Mouse (Mus musculus): ENCODE measurements at regions not wholly inside any gene's neighbourhood (a gene's known extent, or its start where the extent isn't known, plus 50 kb on each side); places are given as distances from the start of the nearest gene placed in this dataset.

DNA sequence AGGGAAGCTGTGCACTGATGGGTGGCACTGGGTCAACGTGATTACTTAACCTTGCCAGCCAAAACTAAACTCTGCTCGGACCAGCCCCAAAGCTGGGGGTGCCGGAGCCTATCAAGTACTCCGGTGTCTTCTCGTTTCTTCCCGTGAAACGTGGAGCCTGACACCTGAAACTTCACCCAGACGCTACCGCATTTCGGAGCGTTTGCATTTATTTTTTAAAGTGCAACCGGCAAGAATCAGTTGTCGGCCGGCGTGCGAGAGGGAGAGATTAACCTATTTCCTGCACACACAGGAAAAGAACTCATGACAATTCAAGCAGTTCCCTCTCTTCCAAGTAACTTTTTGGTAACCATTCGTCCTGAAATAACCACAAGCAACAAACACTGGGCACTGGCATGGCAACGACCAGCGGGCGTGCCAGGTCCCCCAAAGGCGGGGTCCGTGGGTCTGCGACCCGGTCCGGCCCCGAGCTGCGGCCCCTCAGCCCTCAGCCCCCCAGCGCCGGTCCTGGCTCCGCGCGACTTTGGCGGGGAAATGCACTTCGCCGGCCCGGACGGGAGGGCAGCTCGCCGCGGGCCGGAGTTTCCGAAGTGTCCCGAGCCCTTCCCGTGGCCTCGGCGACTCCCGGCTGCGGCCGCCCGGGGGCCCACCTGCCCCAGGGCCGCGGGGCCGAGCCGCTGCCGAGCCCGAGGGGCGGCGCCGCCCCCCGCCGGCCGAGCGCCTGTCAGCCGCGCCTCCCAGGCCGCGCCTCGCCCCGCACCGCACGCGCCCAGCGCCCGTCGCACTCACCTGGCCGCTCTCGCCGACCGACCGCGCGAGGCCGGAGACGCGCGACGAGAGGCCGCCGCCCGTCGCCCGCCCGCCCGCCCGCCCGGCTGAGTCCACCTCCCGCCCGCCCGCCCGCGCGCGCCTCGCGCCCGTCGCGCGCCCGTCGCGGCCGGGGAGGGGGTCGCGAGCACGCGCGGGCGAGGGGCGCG is 1861.7 kb upstream of the Lrrc6 start:
- peak; percentile 42 to 52 for DNase-seq

DNA sequence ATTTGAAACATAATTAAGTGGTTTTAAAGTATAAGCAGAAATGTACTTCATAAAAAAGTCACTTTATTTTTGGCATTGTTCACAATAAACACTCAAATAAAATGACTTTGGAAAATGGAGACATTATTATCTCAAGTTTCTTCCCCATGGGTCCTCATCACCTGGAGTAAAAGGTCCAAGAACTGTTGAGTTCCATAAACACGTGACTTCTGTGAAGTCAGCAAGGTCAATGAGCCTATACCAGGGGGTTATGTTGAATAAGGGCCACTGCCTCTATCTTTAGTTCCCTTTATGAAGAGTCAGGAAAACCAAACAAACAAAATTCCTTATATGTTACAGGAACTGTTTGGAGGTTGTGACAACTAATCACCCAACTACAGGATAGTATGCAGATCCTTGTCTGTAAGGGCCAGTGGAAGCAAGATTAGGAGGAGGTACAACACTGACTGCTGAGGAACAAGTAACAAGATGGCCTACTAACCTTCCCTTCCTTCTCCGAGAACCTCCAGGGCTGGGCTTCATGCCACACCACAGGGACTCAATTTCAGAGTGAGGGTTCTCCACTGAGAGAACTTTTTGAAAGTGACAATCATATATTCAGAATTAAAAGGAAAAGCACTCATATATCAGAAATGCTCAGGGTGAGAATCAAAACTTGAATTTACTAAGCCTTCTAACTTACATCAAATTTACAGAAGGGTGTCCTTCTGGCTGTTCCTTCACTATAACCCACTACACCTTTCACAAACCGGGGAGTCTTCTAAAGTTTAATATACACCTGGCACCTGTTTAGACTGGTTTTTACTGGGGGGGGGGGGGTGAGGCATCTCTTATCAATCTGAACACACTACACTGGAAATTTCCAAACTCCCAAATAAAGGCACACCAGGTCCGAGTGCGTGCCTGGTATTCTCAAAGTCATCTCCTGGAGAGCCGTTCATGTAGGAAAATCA is 1860.5 kb upstream of the Lrrc6 start:
- no peak for DNase-seq

DNA sequence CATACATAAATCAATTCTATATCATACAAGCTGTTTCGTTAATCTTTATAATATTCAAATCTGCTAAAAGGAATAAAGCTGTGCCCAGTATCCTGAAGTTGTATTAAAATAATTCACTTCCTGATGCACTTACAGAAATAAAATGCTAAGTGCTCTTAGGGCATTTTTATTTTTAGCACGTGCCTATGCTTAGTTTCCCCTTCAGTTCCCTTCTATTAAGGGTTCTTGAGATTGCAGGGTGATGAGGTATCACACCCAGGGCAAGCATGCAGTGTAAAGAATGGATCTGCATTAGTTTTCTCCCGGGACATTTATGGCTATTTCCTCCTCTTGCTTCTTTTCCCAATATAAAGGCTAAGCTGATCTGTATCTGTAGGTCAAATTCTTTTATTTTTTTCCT is 1858.8 kb upstream of the Lrrc6 start:
- no peak for DNase-seq

DNA sequence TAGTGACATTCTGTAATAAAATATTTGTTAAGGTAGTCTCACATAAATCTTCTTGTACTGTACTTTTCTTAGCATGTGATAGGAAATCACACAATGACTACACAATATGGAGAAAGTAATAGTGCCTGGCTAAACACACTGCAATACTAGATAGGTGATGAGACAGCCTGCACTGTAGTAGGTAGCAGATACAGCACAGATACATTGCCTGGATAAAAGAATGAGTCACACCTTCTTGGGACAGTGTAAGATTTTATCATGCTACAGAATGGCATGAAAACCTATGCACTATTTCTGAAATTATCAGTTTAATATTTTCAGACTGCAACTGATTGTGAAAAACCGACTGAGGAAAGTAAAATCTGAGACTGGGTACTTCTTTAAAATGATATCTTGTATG is 1855.2 kb upstream of the Lrrc6 start:
- DNase-seq: no peak

DNA sequence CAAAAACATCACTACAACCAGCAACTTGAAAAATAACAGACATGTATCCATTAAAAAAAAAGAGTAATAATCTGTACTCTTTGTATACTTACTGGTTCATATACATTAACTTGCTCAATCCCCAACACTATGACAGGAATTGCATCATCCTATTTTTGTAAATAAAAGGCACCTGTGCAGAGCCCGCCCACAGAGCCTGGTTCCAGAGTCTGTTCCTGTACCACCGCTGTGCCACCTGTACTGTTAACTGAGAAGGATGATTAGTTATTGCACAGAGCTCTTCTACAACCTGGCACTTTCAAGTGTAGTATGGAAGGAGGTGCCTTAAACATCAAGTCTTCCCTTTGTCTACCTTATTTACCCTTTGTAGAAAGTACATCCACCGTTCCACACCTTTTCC is 1843.9 kb upstream of the Lrrc6 start:
- no peak for DNase-seq

DNA sequence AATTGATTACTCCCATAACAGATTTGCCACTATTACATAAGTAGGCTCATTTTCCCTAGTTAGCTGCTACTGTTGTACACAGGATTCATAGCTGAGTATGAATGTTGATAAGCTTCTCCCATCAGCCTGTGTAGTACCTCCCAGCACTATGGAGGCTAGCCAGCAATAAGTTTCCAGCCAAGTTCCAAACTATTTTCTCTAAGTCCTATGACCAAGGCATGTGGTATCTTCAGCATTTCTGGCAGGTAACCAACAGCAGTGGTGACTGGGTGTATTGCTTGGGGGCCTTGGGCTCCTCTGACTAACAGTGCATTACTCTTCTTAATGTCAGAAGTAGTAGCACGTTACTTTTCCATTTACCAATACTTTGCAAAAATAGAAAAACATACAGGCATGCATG is 1841.8 kb upstream of the Lrrc6 start:
- DNase-seq: no peak

DNA sequence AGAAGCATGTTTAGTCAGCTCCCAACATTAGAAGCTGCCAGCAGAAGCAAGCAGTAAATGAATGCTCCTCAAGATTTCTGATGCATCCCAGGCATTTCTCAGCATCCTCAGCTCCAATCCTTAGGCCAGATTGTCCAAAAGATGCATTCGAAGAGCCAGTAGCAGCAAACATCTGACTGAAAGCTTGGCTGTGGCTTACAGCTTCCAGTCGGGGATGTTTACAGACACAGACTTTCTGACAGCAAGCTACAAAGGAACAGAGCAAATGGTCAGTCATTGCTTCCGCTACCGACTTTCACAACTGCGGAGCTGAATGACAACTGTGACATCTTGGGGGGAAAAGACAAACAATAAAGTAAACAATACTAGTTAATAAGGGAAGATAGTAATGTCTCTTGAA is 1840.3 kb upstream of the Lrrc6 start:
- DNase-seq: no peak

DNA sequence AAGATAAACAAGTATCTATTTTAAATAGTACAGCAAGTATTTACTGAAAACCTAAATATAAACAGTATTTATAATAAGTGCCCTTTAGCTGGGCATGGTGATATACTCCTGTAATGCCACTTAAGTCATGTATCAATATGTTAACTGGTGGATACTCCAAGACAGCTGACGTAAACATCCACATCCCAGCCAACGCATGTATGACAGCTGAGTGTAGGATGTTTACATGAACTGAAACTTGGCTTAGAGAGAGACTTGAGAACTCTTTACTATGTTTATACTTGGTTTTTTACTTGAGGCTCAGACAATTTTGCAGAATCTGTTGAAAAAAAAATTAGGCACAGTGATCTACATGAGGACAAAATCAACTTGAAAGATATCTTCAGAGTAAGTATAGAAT is 1836.6 kb upstream of the Lrrc6 start:
- no peak for DNase-seq

DNA sequence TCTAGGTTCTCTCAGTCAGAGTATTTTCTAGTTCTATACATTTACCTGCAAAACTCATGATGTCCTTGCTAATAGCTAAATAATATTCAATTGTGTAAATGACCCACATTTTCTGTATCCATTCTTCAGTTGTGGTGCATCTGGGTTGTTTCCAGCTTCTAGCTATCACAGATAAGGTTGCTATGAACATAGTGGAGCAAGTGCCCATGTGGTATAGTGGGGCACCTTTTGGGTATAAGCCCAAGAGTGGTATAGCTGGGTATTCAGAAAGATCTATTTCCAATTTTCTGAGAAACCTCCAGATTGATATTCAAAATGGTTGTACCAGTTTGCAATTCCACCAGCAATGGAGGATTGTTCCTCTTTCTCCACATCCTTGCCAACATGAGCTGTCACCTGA is 1835.1 kb upstream of the Lrrc6 start:
- no peak for DNase-seq

DNA sequence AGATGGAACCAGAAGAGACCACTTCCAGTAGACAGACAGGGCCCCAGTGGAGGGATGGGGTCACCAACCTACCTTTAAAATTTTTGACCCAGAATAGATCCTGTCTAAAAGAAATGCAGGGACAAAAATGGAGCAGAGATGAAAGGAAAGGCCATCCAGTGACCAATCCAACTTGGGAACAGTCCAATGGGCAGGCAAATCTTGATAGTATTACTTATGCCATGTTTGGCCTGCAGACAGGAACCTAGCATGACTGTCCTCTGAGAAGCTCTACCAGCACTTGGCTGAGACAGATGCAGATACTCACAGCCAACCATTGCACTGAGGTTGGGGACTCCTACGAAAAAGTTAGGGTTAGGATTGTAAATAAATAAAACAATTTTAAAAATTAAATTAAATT is 1815.4 kb upstream of the Lrrc6 start:
- no peak for DNase-seq

Measured in spleen, adult 18-20 months (tissue).